Mouse (Mus musculus) gastrocnemius, postnatal 14 days (tissue): ENCODE measurements at regions not wholly inside any gene's neighbourhood (a gene's known extent, or its start where the extent isn't known, plus 50 kb on each side); places are given as distances from the start of the nearest gene placed in this dataset.

Experiments
- DNase-seq: peaks from one replicate; pipeline ENCODE4 v3.0.0; 2021; ENCODE audit warnings: mixed read lengths
- intact Hi-C: fragments of 180-260 bp; cut with DNase I; formaldehyde crosslinking; loops from one replicate; pipeline ENCODE4 v1.15.1; 2025; ENCODE audit warnings: low total_unique reads

- intact Hi-C loops, result no loop called here
- DNase-seq, result no peak
Measured at GRCm38 (mm10) chr2:146565693-146566092, 53.5 kb upstream of the Ralgapa2 start.

- DNase-seq, result no peak
- intact Hi-C loops, result no loop called here
Measured at GRCm38 (mm10) chr2:146568171-146568842, 56.2 kb upstream of the Ralgapa2 start.

GRCm38 (mm10) chr2:146571036-146571435 is 58.9 kb upstream of the Ralgapa2 start:
- DNase-seq, result no peak
- intact Hi-C loops, result no loop called here

GRCm38 (mm10) chr2:146571857-146572256 is 59.7 kb upstream of the Ralgapa2 start:
- DNase-seq, result no peak
- intact Hi-C loops, result no loop called here

GRCm38 (mm10) chr2:146575610-146576297 is 63.6 kb upstream of the Ralgapa2 start:
- intact Hi-C loops, result no loop called here

GRCm38 (mm10) chr2:146576298-146576905 is 64.3 kb upstream of the Ralgapa2 start:
- intact Hi-C loops, result no loop called here
- DNase-seq, result no peak

More at GRCm38 (mm10) chr2:146575610-146576297, 63.6 kb upstream of the Ralgapa2 start:
- DNase-seq, result no peak

GRCm38 (mm10) chr2:146577096-146577495 is 65.0 kb upstream of the Ralgapa2 start:
- intact Hi-C loops, result no loop called here
- DNase-seq, result no peak

GRCm38 (mm10) chr2:146581220-146581619 is 69.1 kb upstream of the Ralgapa2 start:
- no peak for DNase-seq
- intact Hi-C loops, result no loop called here

- DNase-seq, result no peak
- intact Hi-C loops, result no loop called here
Measured at GRCm38 (mm10) chr2:146583807-146584388, 71.8 kb upstream of the Ralgapa2 start.

GRCm38 (mm10) chr2:146586381-146586780 is 74.2 kb upstream of the Ralgapa2 start:
- no peak for DNase-seq
- intact Hi-C loops, result no loop called here

GRCm38 (mm10) chr2:146586981-146587380 is 74.8 kb upstream of the Ralgapa2 start:
- no peak for DNase-seq
- intact Hi-C loops, result no loop called here

GRCm38 (mm10) chr2:146589860-146590259 is 77.7 kb upstream of the Ralgapa2 start:
- intact Hi-C loops, result no loop called here
- DNase-seq, result no peak

GRCm38 (mm10) chr2:146593291-146593690 is 81.1 kb upstream of the Ralgapa2 start:
- intact Hi-C loops, result no loop called here
- DNase-seq, result no peak

GRCm38 (mm10) chr2:146594212-146594611 is 82.1 kb upstream of the Ralgapa2 start:
- DNase-seq, result no peak
- intact Hi-C loops, result no loop called here

- no peak for DNase-seq
- intact Hi-C loops, result no loop called here
Measured at GRCm38 (mm10) chr2:146595673-146596072, 83.5 kb upstream of the Ralgapa2 start.

- DNase-seq, result no peak
- intact Hi-C loops, result no loop called here
Measured at GRCm38 (mm10) chr2:146606170-146606569, 94.0 kb upstream of the Ralgapa2 start.

GRCm38 (mm10) chr2:146610896-146611295 is 98.8 kb upstream of the Ralgapa2 start:
- intact Hi-C loops, result no loop called here
- DNase-seq, result no peak

- intact Hi-C loops, result loop anchor here (2.0 kb wide), 1 partner anchor 143 kb away; no protein-coding TSS in a partner anchor
- DNase-seq, result peak; percentile 64
Measured at GRCm38 (mm10) chr2:146611886-146612521, 99.9 kb upstream of the Ralgapa2 start.

- peak; percentile 23 for DNase-seq
- intact Hi-C loops, result loop anchor here (2.0 kb wide), 1 partner anchor 144 kb away; no protein-coding TSS in a partner anchor
Measured at GRCm38 (mm10) chr2:146612522-146613288, 100.6 kb upstream of the Ralgapa2 start.
